Mouse (Mus musculus) hindbrain, embryonic 12.5 days (tissue): ENCODE results near the gene Dnal1. TPM values are rescaled to one million over a fixed set of nuclear protein-coding genes. Genes with fewer than 3 reads are reported as not detected.

ENCODE experiments used
- ATAC-seq: fragments of 200-750 bp; cut with Nextera tagmentation; 2 replicates; pipeline ENCODE4 v1.8.0; 2017; ENCODE audit warnings: moderate TSS enrichment; ENCODE audit not compliant: low FRiP score
- H3K27ac ChIP-seq: fragments of 300-500 bp; sonication (generic); 2 replicates; pipeline ENCODE4 v1.5.1; 2016; ENCODE audit warnings: mild to moderate bottlenecking
- H3K27me3 ChIP-seq: fragments of 300-500 bp; sonication (generic); 2 replicates; pipeline ENCODE4 v1.6.1; 2016; ENCODE audit warnings: mild to moderate bottlenecking
- H3K36me3 ChIP-seq: fragments of 300-500 bp; sonication (generic); 2 replicates; pipeline ENCODE4 v1.6.1; 2016; ENCODE audit warnings: mild to moderate bottlenecking
- H3K4me1 ChIP-seq: fragments of 300-500 bp; sonication (generic); 2 replicates; pipeline ENCODE4 v1.6.1; 2016
- H3K4me2 ChIP-seq: fragments of 300-500 bp; sonication (generic); replicated peaks from 2 replicates; pipeline ENCODE4 v1.6.1; 2016; ENCODE audit warnings: mild to moderate bottlenecking
- H3K4me3 ChIP-seq: fragments of 300-500 bp; sonication (generic); 2 replicates; pipeline ENCODE4 v1.5.1; 2016; ENCODE audit warnings: mild to moderate bottlenecking
- H3K9ac ChIP-seq: fragments of 300-500 bp; sonication (generic); 2 replicates; pipeline ENCODE4 v1.6.1; 2016; ENCODE audit warnings: mild to moderate bottlenecking, moderate library complexity
- H3K9me3 ChIP-seq: fragments of 300-500 bp; sonication (generic); replicated peaks from 2 replicates; pipeline ENCODE4 v1.6.1; 2016; ENCODE audit warnings: mild to moderate bottlenecking
- WGBS: fragments of 180-500 bp; shearing (Covaris S2); methylation state at CpG from one replicate; pipeline ENCODE4 v1.1.7; 2016; 5-methylcytosine and 5-hydroxymethylcytosine counted together
- polyA plus RNA-seq: library from polyadenylated mRNA; unstranded; fragments of >200 nt; fragmentation: Nextera tagmentation; extraction: Ambion mirVana; gene quantifications from 2 replicates; pipeline ENCODE4 v1.2.1, GENCODE M21; 2016

Gene Dnal1
- polyA plus RNA-seq, 1 experiment from 2014 or later = 8.7 TPM

- H3K27ac ChIP-seq = no peak overlapping the region
- ATAC-seq = no peak
- 97% methylated on average over 8 of the region's 8 CpGs for WGBS
These were observed 15.8 kb downstream of the Dnal1 start for GRCm38 (mm10) chr12:84129931-84130330.

GRCm38 (mm10) chr12:84132265-84132664 is 18.1 kb downstream of the Dnal1 start:
- no peaks in the 10 kb centered on the region for H3K27me3 ChIP-seq
- H3K9ac ChIP-seq = no peak overlapping the region
- 64% methylated on average over 3 of the region's 3 CpGs for WGBS
- no peak overlapping the region for H3K4me3 ChIP-seq
- peaks cover 51% of the 10 kb centered on the region for H3K36me3 ChIP-seq
- no peak for ATAC-seq
- no peaks in the 10 kb centered on the region for H3K9me3 ChIP-seq
- H3K27ac ChIP-seq = no peak overlapping the region
- no peaks in the 10 kb centered on the region for H3K4me1 ChIP-seq
- no peak overlapping the region for H3K4me2 ChIP-seq

More at GRCm38 (mm10) chr12:84129931-84130330, 15.8 kb downstream of the Dnal1 start:
- no peaks in the 10 kb centered on the region for H3K27me3 ChIP-seq
- no peaks in the 10 kb centered on the region for H3K9me3 ChIP-seq
- no peak overlapping the region for H3K4me2 ChIP-seq
- H3K4me1 ChIP-seq = no peaks in the 10 kb centered on the region
- peaks cover 37% of the 10 kb centered on the region for H3K36me3 ChIP-seq
- no peak overlapping the region for H3K4me3 ChIP-seq
- H3K9ac ChIP-seq = no peak overlapping the region

- H3K9me3 ChIP-seq = no peaks in the 10 kb centered on the region
- H3K27ac ChIP-seq = no peak overlapping the region
- whole genome bisulfite sequencing = 94% methylated on average over 7 of the region's 7 CpGs
- peaks cover 30% of the 10 kb centered on the region for H3K36me3 ChIP-seq
- no peak overlapping the region for H3K9ac ChIP-seq
- no peak for ATAC-seq
- H3K4me3 ChIP-seq = no peak overlapping the region
- no peak overlapping the region for H3K4me2 ChIP-seq
- no peaks in the 10 kb centered on the region for H3K27me3 ChIP-seq
- peaks cover under 1% of the 10 kb centered on the region for H3K4me1 ChIP-seq
These were observed 23.0 kb downstream of the Dnal1 start for GRCm38 (mm10) chr12:84137131-84137530.

- Histone ChIP-seq H3K4me2 (no peak overlapping the region), H3K27ac (no peak overlapping the region), H3K36me3 (peaks cover 31% of the 10 kb centered on the region), H3K9me3 (no peaks in the 10 kb centered on the region), H3K9ac (no peak overlapping the region), H3K4me3 (no peak overlapping the region), H3K27me3 (no peaks in the 10 kb centered on the region), H3K4me1 (peaks cover 3% of the 10 kb centered on the region)
- WGBS = 76% methylated on average over 4 of the region's 4 CpGs
- no peak for ATAC-seq
These were observed 26.0 kb downstream of the Dnal1 start for GRCm38 (mm10) chr12:84140135-84140534.

GRCm38 (mm10) chr12:84141271-84141670 is 27.1 kb downstream of the Dnal1 start:
- Histone ChIP-seq H3K4me1 (peaks cover 3% of the 10 kb centered on the region), H3K27me3 (no peaks in the 10 kb centered on the region), H3K27ac (no peak overlapping the region), H3K4me3 (no peak overlapping the region), H3K9ac (no peak overlapping the region), H3K4me2 (no peak overlapping the region), H3K36me3 (peaks cover 26% of the 10 kb centered on the region), H3K9me3 (no peaks in the 10 kb centered on the region)
- ATAC-seq = no peak
- WGBS = 86% methylated on average over 4 of the region's 4 CpGs

- Histone ChIP-seq H3K4me3 (no peak overlapping the region), H3K4me1 (peaks cover 9% of the 10 kb centered on the region), H3K9me3 (no peaks in the 10 kb centered on the region), H3K36me3 (peaks cover 15% of the 10 kb centered on the region; the same call in 1 of the 2 replicates), H3K27ac (no peak overlapping the region), H3K27me3 (no peaks in the 10 kb centered on the region), H3K9ac (peak overlapping the region; percentile 27; the same call in 1 of the 2 replicates), H3K4me2 (no peak overlapping the region)
- WGBS = 44% methylated on average over 14 of the region's 14 CpGs
- ATAC-seq = no peak
These were observed 28.3 kb downstream of the Dnal1 start for GRCm38 (mm10) chr12:84142281-84143050.

GRCm38 (mm10) chr12:84147954-84148621 is 33.9 kb downstream of the Dnal1 start, which contains the start of gene Pnma1:
TSS of gene Pnma1 (minus strand) at chr12:84148489.
- peak within 1 kb of the TSS; percentile 67 for H3K9ac ChIP-seq
- peak within 1 kb of the TSS; percentile 77 for H3K27ac ChIP-seq
- peak within 1 kb of the TSS; percentile 60 for H3K4me3 ChIP-seq
- H3K27me3 ChIP-seq = no peaks in the 10 kb centered on the region
- H3K4me2 ChIP-seq = peak within 1 kb of the TSS; percentile 89
- ATAC-seq = peak; percentile 95
- peaks cover 20% of the 10 kb centered on the region for H3K36me3 ChIP-seq
- under 1% methylated on average over 50 of the region's 50 CpGs for WGBS
- no peaks in the 10 kb centered on the region for H3K9me3 ChIP-seq
- H3K4me1 ChIP-seq = peaks cover 36% of the 10 kb centered on the region

- Histone ChIP-seq H3K9me3 (no peaks in the 10 kb centered on the region), H3K9ac (peak overlapping the region; percentile 67), H3K4me1 (peaks cover 36% of the 10 kb centered on the region), H3K4me2 (peak overlapping the region; percentile 89), H3K36me3 (peaks cover 23% of the 10 kb centered on the region), H3K4me3 (peak overlapping the region; percentile 60), H3K27ac (no peak overlapping the region; the same call in none of the 2 replicates), H3K27me3 (no peaks in the 10 kb centered on the region)
- 9% methylated on average over 10 of the region's 10 CpGs for WGBS
- ATAC-seq = peak; percentile 47
These were observed 34.5 kb downstream of the Dnal1 start for GRCm38 (mm10) chr12:84148622-84149012.

GRCm38 (mm10) chr12:84149971-84150370 is 35.8 kb downstream of the Dnal1 start:
- Histone ChIP-seq H3K9ac (no peak overlapping the region; the same call in 1 of the 2 replicates), H3K27me3 (no peaks in the 10 kb centered on the region), H3K4me1 (peaks cover 36% of the 10 kb centered on the region), H3K9me3 (no peaks in the 10 kb centered on the region), H3K27ac (no peak overlapping the region), H3K4me2 (0 out of 2 replicates have a peak overlapping the region, but pooled peaks have one; percentile 3), H3K36me3 (peaks cover 30% of the 10 kb centered on the region), H3K4me3 (0 out of 2 replicates have a peak overlapping the region, but pooled peaks have one; percentile 6)
- WGBS = 35% methylated on average over 15 of the region's 15 CpGs
- no peak for ATAC-seq

- H3K27ac ChIP-seq = no peak overlapping the region
- H3K9me3 ChIP-seq = no peaks in the 10 kb centered on the region
- 70% methylated on average over 6 of the region's 6 CpGs for WGBS
- H3K36me3 ChIP-seq = peaks cover 38% of the 10 kb centered on the region
- H3K27me3 ChIP-seq = no peaks in the 10 kb centered on the region
- H3K4me2 ChIP-seq = no peak overlapping the region
- no peak overlapping the region for H3K9ac ChIP-seq
- no peak for ATAC-seq
- no peak overlapping the region for H3K4me3 ChIP-seq
- peaks cover 36% of the 10 kb centered on the region for H3K4me1 ChIP-seq
These were observed 36.8 kb downstream of the Dnal1 start for GRCm38 (mm10) chr12:84150976-84151375.

GRCm38 (mm10) chr12:84151911-84152310 is 37.7 kb downstream of the Dnal1 start:
- no peak overlapping the region for H3K4me3 ChIP-seq
- WGBS = 89% methylated on average over 10 of the region's 10 CpGs
- no peak for ATAC-seq
- H3K27ac ChIP-seq = 0 out of 2 replicates have a peak overlapping the region, but pooled peaks have one; percentile 12
- H3K9ac ChIP-seq = no peak overlapping the region
- H3K36me3 ChIP-seq = peaks cover 47% of the 10 kb centered on the region
- H3K9me3 ChIP-seq = no peaks in the 10 kb centered on the region
- no peak overlapping the region for H3K4me2 ChIP-seq
- peaks cover 31% of the 10 kb centered on the region for H3K4me1 ChIP-seq
- H3K27me3 ChIP-seq = no peaks in the 10 kb centered on the region

GRCm38 (mm10) chr12:84152352-84153190 is 38.4 kb downstream of the Dnal1 start:
- H3K36me3 ChIP-seq = peaks cover 49% of the 10 kb centered on the region
- H3K4me3 ChIP-seq = no peak overlapping the region
- H3K4me2 ChIP-seq = no peak overlapping the region
- no peaks in the 10 kb centered on the region for H3K9me3 ChIP-seq
- no peak overlapping the region for H3K9ac ChIP-seq
- H3K4me1 ChIP-seq = peaks cover 30% of the 10 kb centered on the region
- WGBS = 70% methylated on average over 32 of the region's 32 CpGs
- ATAC-seq = no peak
- H3K27ac ChIP-seq = no peak overlapping the region
- no peaks in the 10 kb centered on the region for H3K27me3 ChIP-seq
